ENCODE assay signal across 10 mouse cellular contexts in genomic region chr10:72391397-72391796, GRCm38 (mm10).
DNase-seq lines count a peak whose midpoint lies in the region; ATAC-seq and TF ChIP-seq lines count a peak whose summit lies in the region.
"Had no signal": no experiment of that assay in that cellular context is flagged by ENCODE, and none has a peak within 500 bp of the region (broad histone marks: within the 10 kb centered on the region; RNA-seq: fewer than 3 reads in every experiment).

No protein-coding gene starts in this region.

- H3K27ac ChIP-seq in layer of hippocampus, adult 2 months, result no peak overlapping the region
- H3K27ac ChIP-seq: heart, embryonic 15.5 days; midbrain, embryonic 13.5 days had no signal

- no peak for ATAC-seq in monocyte, adult 5-6 weeks (replicated peaks; ENCODE audit: insufficient number of reproducible peaks, low FRiP score, low TSS enrichment, poor library complexity, severe bottlenecking)
- ATAC-seq: midbrain, embryonic 13.5 days had no signal

- no peaks in the 10 kb centered on the region for H3K36me3 ChIP-seq in E14TG2a.4 (ENCODE audit: insufficient read depth, low read length)
- H3K36me3 ChIP-seq: heart, embryonic 15.5 days; midbrain, embryonic 13.5 days had no signal

- peak; percentile 38 for DNase-seq in cerebellum, postnatal 10 days
- DNase-seq in cerebellum, adult 11 months, result no peak
- DNase-seq in layer of hippocampus, adult 2 months (ENCODE audit: low spot score in 2 of 2), result no peak
- no peak for DNase-seq in layer of hippocampus, adult 9-11 months
- DNase-seq in induced T-regulatory cell, adult 2 months (ENCODE audit: low read depth), result peak; percentile 2
- DNase-seq in natural killer cell, adult 2 months (ENCODE audit: low spot score in 2 of 2), result no peak

- H3K4me1 ChIP-seq in E14TG2a.4 (replicated peaks; ENCODE audit: low read depth, low read length), result no peaks in the 10 kb centered on the region
- H3K4me1 ChIP-seq: heart, embryonic 15.5 days; midbrain, embryonic 13.5 days had no signal

- no peaks in the 10 kb centered on the region for H3K9me3 ChIP-seq in E14TG2a.4 (ENCODE audit: low read length)
- H3K9me3 ChIP-seq: heart, embryonic 15.5 days; midbrain, embryonic 13.5 days had no signal

- TF ChIP-seq CTCF in layer of hippocampus, adult 2 months (conservative IDR thresholded peaks at IDR 0.05), result peak; percentile 75
- peak; percentile 61 for TF ChIP-seq CTCF in E14TG2a.4 (conservative IDR thresholded peaks at IDR 0.05; ENCODE audit: low read length)

- H3K4me3 ChIP-seq in layer of hippocampus, adult 2 months, result no peak overlapping the region
- no peak overlapping the region for H3K4me3 ChIP-seq in E14TG2a.4 (replicated peaks; ENCODE audit: low read length)
- H3K4me3 ChIP-seq: heart, embryonic 15.5 days; midbrain, embryonic 13.5 days had no signal

- H3K27me3 ChIP-seq in E14TG2a.4 (ENCODE audit: insufficient read depth, low read length), result no peaks in the 10 kb centered on the region
- H3K27me3 ChIP-seq: heart, embryonic 15.5 days; midbrain, embryonic 13.5 days had no signal

Comparison
In these comparisons a context has a peak if more than half of its experiments do, and no peak if none do; other contexts are left out.
1. DNase-seq: peak in cerebellum, postnatal 10 days (2 of 2) and induced T-regulatory cell, adult 2 months (single experiment); none in cerebellum, adult 11 months (single experiment), layer of hippocampus, adult 2 months (0 of 2), layer of hippocampus, adult 9-11 months (single experiment) and natural killer cell, adult 2 months (0 of 2).